In the genomic region with DNA sequence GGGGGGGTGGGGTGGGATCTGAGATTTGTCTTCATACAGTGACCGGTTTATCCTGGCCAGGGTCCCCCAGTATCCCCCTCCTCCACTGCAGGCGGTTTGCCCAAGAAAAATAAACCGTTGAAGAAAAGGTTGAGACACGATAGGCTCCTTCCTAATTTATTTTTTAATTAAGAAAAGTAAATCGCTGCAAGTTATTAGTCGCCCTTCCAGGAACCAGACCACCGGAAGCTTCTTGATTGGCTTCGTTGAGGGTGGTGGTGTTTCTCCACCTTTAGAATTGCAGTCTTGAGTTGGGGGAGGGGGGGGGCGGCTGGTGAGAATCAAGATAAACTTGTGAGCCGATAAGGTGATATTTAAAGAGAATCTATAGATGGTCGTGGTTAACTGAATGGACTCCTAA, we compare ENCODE assay signal across 8 mouse cellular contexts. TPM values are rescaled to one million over a fixed set of nuclear protein-coding genes. Genes with fewer than 3 reads are reported as not detected.
DNase-seq lines count a peak whose midpoint lies in the region; ATAC-seq and TF ChIP-seq lines count a peak whose summit lies in the region.
"Had no signal": no experiment of that assay in that cellular context is flagged by ENCODE, and none has a peak within 500 bp of the region (broad histone marks: within the 10 kb centered on the region; RNA-seq: fewer than 3 reads in every experiment).

No protein-coding gene starts in this region.

- no peaks in the 10 kb centered on the region for H3K9me3 ChIP-seq in neural tube, embryonic 11.5 days (ENCODE audit: control insufficient read depth, low read length)
- H3K9me3 ChIP-seq in forebrain, embryonic 13.5 days (replicated peaks), result no peaks in the 10 kb centered on the region
- no peaks in the 10 kb centered on the region for H3K9me3 ChIP-seq in liver, embryonic 14.5 days (ENCODE audit: control insufficient read depth, low read length)

- H3K27me3 ChIP-seq in neural tube, embryonic 11.5 days (ENCODE audit: control insufficient read depth, insufficient read depth, low read length), result peaks cover 4% of the 10 kb centered on the region; the same call in 1 of the 2 replicates
- H3K27me3 ChIP-seq in forebrain, embryonic 13.5 days, result peaks cover 44% of the 10 kb centered on the region
- peaks cover 59% of the 10 kb centered on the region for H3K27me3 ChIP-seq in liver, embryonic 14.5 days (ENCODE audit: control insufficient read depth, insufficient read depth, low read length)

- TF ChIP-seq EP300 in liver, embryonic 14.5 days (IDR thresholded peaks at IDR 0.05; ENCODE audit: low read depth), result no peak

- H3K4me3 ChIP-seq in neural tube, embryonic 11.5 days (ENCODE audit: low read depth, low read length), result peak overlapping the region; percentile 62
- peak overlapping the region; percentile 64 for H3K4me3 ChIP-seq in forebrain, embryonic 13.5 days
- no peak overlapping the region for H3K4me3 ChIP-seq in liver, embryonic 14.5 days (ENCODE audit: insufficient read depth in 1 of 2, low read depth in 2 of 2, low read length in 2 of 2)

- peaks cover 41% of the 10 kb centered on the region for H3K4me1 ChIP-seq in neural tube, embryonic 11.5 days (ENCODE audit: control insufficient read depth, insufficient read depth, low read length)
- peaks cover 74% of the 10 kb centered on the region for H3K4me1 ChIP-seq in forebrain, embryonic 13.5 days
- peaks cover 0 to 3% of the 10 kb centered on the region in 2 experiments; a peak in 2 of 4 replicates for H3K4me1 ChIP-seq in liver, embryonic 14.5 days (replicated peaks; ENCODE audit: control insufficient read depth in 2 of 2, insufficient read depth in 2 of 2, low read length in 1 of 2)

- DNase-seq in neural tube, embryonic 11.5 days (ENCODE audit: low spot score), result no peak
- DNase-seq in neural tube, embryonic 10.5 days (ENCODE audit: extremely low spot score, low spot score), result no peak
- DNase-seq in liver, embryonic 14.5 days (ENCODE audit: low read depth in 3 of 3, low spot score in 3 of 3), result no peak
- no peak for DNase-seq in right cerebral cortex, adult 2 months (ENCODE audit: low spot score in 2 of 2)
- DNase-seq in layer of hippocampus, adult 9-10 months (ENCODE audit: low spot score), result no peak

- H3K4me2 ChIP-seq in neural tube, embryonic 11.5 days (ENCODE audit: low read depth), result peak overlapping the region; percentile 86
- H3K4me2 ChIP-seq in forebrain, embryonic 13.5 days, result peak overlapping the region; percentile 97
- peak overlapping the region; percentile 63 for H3K4me2 ChIP-seq in liver, embryonic 14.5 days (ENCODE audit: low read depth)

- under 1% methylated on average over 11 of the region's 11 CpGs for WGBS in neural tube, embryonic 11.5 days
- under 1% methylated on average over 11 of the region's 11 CpGs for WGBS in forebrain, embryonic 13.5 days
- WGBS in liver, embryonic 14.5 days (ENCODE audit: insufficient replicate concordance), result 2% methylated on average over 11 of the region's 11 CpGs

- peaks cover 11% of the 10 kb centered on the region for H3K36me3 ChIP-seq in neural tube, embryonic 11.5 days (ENCODE audit: control insufficient read depth, insufficient read depth, low read length)
- H3K36me3 ChIP-seq in forebrain, embryonic 13.5 days (ENCODE audit: poor library complexity, severe bottlenecking), result peaks cover 16% of the 10 kb centered on the region
- no peaks in the 10 kb centered on the region for H3K36me3 ChIP-seq in liver, embryonic 14.5 days (replicated peaks; ENCODE audit: control insufficient read depth, insufficient read depth, low read depth)

- ATAC-seq in neural tube, embryonic 11.5 days (ENCODE audit: insufficient read depth, low FRiP score, low TSS enrichment), result no peak
- ATAC-seq in forebrain, embryonic 13.5 days, result no peak
- no peak for ATAC-seq in liver, embryonic 14.5 days (ENCODE audit: insufficient read depth)
- ATAC-seq in megakaryocyte progenitor cell, adult 5-6 weeks (replicated peaks; ENCODE audit: poor library complexity), result no peak

- TF ChIP-seq CTCF in liver, embryonic 14.5 days (IDR thresholded peaks at IDR 0.05; ENCODE audit: low read depth), result no peak

- H3K9ac ChIP-seq in neural tube, embryonic 11.5 days (ENCODE audit: low read length), result peak overlapping the region; percentile 41
- no peak overlapping the region for H3K9ac ChIP-seq in forebrain, embryonic 13.5 days
- no peak overlapping the region for H3K9ac ChIP-seq in liver, embryonic 14.5 days (replicated peaks)

- H3K27ac ChIP-seq in neural tube, embryonic 11.5 days (ENCODE audit: low read depth, low read length), result peak overlapping the region; percentile 72
- peak overlapping the region; percentile 78; the same call in 1 of the 2 replicates for H3K27ac ChIP-seq in forebrain, embryonic 13.5 days
- no peak overlapping the region for H3K27ac ChIP-seq in liver, embryonic 14.5 days

RNA-seq across cellular contexts. Expression of a gene that starts 0.9 kb away (rescaled TPM):
- polyA plus RNA-seq in neural tube, embryonic 11.5 days (2014; fragmentation: Nextera tagmentation; extraction: Ambion mirVana), result 201 and 213 TPM in 2 replicates
- 111 and 131 TPM in 2 replicates for polyA plus RNA-seq in forebrain, embryonic 13.5 days (2015; fragmentation: Nextera tagmentation; extraction: Ambion mirVana)
- polyA plus RNA-seq in liver, embryonic 14.5 days (2012; rRNA removed), result 14.6 and 16.7 TPM in 2 replicates
- polyA plus RNA-seq in liver, embryonic 14.5 days (2014; fragmentation: Nextera tagmentation; extraction: Ambion mirVana), result 25.4 and 27.7 TPM in 2 replicates
- total RNA-seq in megakaryocyte progenitor cell, adult 5-6 weeks (2015), result 8.6 and 10.3 TPM in 2 replicates
- 9.5 and 12.5 TPM in 2 replicates for total RNA-seq in megakaryocyte progenitor cell, adult 5-6 weeks (2017)

RNA-seq across cellular contexts. Expression of a gene that starts 25.7 kb away (rescaled TPM):
- 28.1 and 29.1 TPM in 2 replicates for polyA plus RNA-seq in neural tube, embryonic 11.5 days (2014; fragmentation: Nextera tagmentation; extraction: Ambion mirVana)
- 36.1 and 45.6 TPM in 2 replicates for polyA plus RNA-seq in forebrain, embryonic 13.5 days (2015; fragmentation: Nextera tagmentation; extraction: Ambion mirVana)
- polyA plus RNA-seq in liver, embryonic 14.5 days (2012; rRNA removed), result 6.9 and 11.7 TPM in 2 replicates
- 6.4 and 6.7 TPM in 2 replicates for polyA plus RNA-seq in liver, embryonic 14.5 days (2014; fragmentation: Nextera tagmentation; extraction: Ambion mirVana)
- 10.2 and 10.3 TPM in 2 replicates for total RNA-seq in megakaryocyte progenitor cell, adult 5-6 weeks (2015)
- 27.4 and 42.9 TPM in 2 replicates for total RNA-seq in megakaryocyte progenitor cell, adult 5-6 weeks (2017)

RNA-seq across cellular contexts. Expression of a gene that starts 44.3 kb away (rescaled TPM):
- polyA plus RNA-seq in neural tube, embryonic 11.5 days (2014; fragmentation: Nextera tagmentation; extraction: Ambion mirVana), result 48.6 and 53.3 TPM in 2 replicates
- polyA plus RNA-seq in forebrain, embryonic 13.5 days (2015; fragmentation: Nextera tagmentation; extraction: Ambion mirVana), result 48.2 and 63.2 TPM in 2 replicates
- polyA plus RNA-seq in liver, embryonic 14.5 days (2012; rRNA removed), result 0.02 and 0.09 TPM in 2 replicates
- polyA plus RNA-seq in liver, embryonic 14.5 days (2014; fragmentation: Nextera tagmentation; extraction: Ambion mirVana), result not detected in 2 replicates
- total RNA-seq in megakaryocyte progenitor cell, adult 5-6 weeks (2015), result not detected in 2 replicates
- total RNA-seq in megakaryocyte progenitor cell, adult 5-6 weeks (2017), result not detected in 2 replicates
- total RNA-seq: adrenal gland, postnatal 10 days had no signal

Comparison
In these comparisons a context has a peak if more than half of its experiments do, and no peak if none do; other contexts are left out.
1. H3K4me3 ChIP-seq: peak in neural tube, embryonic 11.5 days (single experiment) and forebrain, embryonic 13.5 days (single experiment); none in liver, embryonic 14.5 days (0 of 2).
2. RNA of a gene that starts 44.3 kb away (polyA plus RNA-seq): 48.6 to 53.3 TPM in neural tube, embryonic 11.5 days and 48.2 to 63.2 TPM in forebrain, embryonic 13.5 days; 0.02 to 0.09 TPM in liver, embryonic 14.5 days; every median in the first group is over 10 times any median in the second.
3. Peak in every context shown above with its lines, with median percentiles within 50 percentile points of each other: H3K4me2 ChIP-seq.